Mouse (Mus musculus) retina, adult 2 months (tissue): ENCODE measurements around the gene Cxcl17.
"Not testable (repeated sequence)": the region's sequence is repeated elsewhere in the genome, so short reads cannot be mapped to it uniquely, and the experiment has no call there.

Source experiments
- DNase-seq: peaks from one replicate; pipeline ENCODE4 v3.0.0-alpha.2; 2012; ENCODE audit warnings: low read depth, low spot score

Cxcl17 gene

DNA sequence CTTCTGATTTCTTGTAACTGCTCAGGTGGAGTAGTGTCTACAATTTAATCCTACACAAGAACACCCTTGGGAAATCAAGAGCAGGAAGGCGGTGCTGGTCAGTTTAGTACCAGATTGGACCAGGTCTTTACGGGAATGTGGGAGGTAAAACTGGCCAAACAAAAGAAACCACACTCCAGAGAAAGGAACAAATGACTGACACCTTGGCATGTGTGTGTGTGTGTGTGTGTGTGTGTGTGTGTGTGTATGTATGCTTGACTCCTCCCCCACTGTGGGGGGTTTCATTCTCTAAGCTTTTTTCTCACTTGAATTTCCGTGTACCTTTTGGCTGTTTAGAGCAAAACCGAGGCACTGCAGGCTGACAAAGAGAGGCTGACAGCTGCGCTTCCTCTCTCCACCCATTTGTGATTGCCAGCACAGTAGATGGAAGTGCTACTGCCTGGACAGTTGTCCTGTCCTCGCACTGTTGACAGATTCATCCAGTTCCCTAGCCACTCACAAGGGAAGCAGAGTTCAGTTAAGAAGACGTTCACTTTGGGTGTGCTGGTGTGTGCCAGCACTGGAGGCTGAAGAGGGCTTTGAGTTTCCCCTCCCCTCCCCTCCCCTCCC lies at the start of gene Cxcl17:
Gene Cxcl17, minus strand, starts transcription at position 54 of the 609 bp plus-strand sequence.
- DNase-seq = no peak

DNA sequence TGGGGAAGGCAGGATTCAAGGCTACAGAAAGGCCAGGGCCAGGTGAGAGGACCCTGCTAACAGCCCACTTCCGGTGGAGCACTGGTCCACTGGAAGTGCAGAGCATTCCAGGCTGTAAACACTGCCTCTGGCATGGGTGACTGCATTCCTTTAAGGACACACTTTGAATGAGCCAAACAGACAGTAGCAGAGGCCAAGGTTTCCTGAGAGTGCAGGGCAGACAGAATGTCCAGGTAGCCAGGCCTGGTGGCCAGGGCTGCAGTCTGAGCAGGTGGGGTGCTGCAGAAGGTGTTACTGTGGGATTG lies 49.3 kb upstream of the Cxcl17 start:
- DNase-seq = not testable (repeated sequence)

DNA sequence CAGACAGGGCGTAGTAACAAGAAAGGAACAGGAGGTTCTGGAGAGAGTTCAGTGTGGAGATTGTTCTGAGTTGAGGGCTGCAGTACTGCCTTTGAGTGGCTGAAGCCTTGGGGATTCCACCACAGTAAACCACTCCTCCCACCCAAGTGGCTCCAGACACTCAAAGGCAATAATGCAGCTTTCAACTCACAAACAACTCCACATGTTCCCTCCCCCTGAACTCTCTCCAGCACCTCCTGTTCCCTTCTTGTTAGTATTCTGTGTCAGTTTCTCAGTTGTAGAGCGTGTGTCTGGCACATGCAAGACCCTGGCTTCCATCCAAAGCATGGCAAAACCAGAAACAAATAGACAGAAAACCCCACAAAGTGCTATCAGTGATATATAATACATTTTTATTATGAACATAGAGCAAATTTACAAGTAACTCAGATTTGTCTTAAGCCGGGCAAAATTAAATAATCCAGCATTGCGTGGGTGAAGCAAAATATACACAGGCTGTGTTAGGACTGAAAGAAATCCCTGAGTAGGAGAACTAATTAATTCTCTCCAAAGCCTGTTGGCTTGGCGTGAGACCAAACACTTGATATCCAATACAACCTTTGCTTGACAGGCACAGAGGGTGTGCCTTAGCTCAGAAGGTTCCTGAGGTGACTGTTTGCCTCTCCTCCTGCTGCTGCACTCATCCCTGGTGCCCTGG lies 48.8 kb upstream of the Cxcl17 start:
- not testable (repeated sequence) for DNase-seq

DNA sequence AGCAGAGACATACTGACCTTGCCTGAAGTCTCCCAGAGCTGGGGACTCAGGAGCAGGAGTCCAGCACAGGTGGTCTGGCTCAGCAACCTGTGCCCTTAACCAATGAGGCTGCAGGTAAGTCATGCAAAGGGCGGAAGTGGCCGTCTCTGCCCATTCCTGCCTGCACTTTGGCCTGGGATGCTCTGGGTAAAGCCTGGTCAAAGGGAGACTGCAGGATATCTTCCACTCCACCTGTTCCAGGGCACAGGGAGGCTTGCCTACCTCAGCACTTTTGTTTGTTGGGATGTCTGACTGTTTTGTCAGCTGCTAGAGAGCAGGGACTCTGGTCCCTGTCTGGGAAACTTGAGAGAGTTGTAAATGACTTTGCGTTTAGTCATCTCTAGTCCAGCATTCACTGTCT lies 39.4 kb upstream of the Cxcl17 start:
- no peak for DNase-seq

DNA sequence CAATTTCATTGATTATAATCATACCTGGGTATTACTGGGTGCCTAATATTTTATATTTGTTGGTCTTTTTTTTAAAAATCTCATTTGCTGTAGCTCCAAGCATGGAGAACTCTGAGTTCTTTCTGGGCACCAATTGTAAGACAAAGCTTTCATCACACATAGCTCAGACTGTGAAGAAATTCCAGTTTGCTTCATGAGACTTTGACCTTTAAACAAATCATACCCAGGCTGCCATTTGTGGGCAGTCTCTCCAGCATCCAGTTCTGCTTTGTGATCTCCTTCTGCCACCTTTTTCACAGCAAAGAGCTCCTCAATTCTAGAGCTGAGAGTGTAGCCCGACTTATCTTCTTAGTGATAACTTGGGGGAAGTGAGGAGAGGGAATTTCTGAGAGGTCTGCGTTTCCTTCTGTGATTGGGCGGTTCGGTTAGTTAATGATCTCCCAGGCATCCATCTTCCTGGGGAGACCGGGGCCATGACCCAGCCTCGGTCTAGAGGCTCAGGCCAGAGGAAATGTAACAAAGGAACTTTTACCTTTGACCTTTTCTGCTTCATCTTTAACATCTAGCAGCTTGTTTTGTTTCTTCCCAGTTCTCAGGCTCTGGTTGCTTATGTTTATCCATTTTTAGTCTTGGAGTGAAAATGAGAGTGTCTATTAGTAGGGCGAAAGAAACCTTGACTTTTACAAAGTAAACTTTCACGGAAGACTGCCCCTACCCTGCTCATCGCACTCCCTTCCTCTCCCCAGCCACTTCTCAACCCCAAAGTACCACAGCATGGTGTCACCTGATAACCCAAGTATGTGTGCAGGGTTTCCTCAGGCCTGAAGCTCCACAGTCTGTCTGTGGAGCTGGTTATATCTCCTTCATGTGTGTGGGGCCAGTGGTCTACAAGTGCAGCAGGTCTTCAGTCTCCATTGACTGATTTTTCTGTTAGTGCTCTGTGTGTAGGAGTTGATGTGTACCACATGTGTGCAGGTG lies 37.5 kb upstream of the Cxcl17 start:
- no peak for DNase-seq

DNA sequence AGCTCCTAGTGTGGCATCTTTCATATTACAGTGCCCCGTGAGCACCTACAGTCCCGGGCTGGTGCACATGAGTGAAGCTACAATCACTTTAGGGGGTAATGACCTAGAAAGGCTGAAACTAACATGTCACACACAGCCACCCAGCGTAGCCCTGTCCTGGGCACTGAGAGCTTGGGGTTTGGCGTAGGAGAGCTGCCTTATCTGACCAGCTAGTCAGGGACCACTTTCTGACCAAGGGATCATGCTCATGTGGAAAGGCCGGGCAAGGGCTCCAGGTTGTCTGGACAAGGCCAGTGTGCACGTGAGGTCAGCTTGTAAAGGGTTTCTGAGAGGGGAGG lies 28.1 kb upstream of the Cxcl17 start:
- DNase-seq = no peak

DNA sequence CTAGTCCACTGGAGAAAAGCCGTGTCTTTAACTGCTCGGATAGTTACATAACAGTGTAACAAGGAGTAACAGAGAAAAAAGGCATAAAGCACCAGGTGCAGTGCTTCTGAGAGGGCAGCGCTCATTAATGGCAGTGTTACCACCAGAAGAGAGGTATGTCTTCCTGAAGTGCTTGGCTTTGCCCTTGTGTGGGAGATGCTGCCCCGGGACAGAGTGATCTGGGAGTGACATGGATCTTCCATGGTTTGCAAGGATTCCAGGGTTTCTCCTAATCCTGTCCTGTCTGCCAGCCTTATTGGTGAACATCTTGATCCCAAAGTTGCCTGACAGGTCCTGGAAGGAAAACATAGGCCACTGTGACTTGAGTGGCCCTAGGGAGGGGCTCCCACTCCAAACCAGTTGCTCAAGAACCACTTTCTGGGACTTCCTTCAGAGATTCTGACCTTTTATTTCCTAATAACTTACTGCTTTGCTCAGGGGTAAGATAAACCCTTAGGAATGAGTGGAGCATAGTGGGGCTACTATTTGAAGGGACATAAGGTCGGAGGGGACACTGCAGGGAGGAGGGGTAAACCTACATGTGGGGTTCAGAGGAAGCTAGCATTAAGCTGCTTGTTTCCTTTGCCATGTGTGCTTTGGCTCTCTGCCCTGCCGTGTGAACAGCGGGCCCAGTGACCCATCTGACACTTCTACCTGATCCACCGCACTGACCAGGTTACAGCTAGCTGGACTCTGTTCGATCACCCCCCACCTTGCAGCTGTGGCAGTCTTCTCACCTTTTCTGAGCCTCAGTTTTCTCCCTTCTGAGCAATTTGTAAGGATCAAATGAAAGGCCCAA lies 27.5 kb upstream of the Cxcl17 start:
- DNase-seq = no peak

DNA sequence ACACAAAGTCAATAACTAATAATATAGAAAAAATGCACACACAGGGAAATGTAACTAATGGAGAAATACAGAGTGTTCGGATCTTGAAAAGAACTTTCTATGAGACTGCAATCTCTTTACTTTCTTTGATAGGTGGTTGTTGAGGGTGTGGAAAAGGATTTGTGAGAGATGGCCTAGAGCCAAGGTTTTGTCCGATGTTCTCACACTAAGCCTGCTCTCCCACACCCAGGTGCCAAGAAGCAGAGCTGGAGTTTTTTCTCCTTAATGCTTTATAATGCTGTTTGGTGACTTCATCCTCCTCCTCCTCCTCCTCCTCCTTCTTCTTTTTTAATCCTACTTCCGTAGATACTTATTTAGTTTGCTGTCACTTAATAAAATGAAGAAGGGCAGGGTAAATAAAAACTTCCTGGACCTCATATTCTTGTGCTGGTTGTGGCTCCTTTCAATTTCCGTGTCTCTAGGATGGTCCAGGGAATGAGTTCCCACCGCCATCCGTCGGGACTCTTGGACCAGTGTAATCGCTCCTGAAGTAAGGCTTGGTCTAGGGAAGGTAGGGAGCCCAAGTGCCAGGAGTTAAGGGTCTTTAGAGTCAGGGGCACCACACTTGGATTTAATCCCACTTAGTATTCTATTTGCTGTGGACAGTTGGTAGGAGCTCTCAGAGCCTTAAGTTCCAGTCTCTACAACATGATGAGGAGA lies 26.6 kb upstream of the Cxcl17 start:
- DNase-seq = no peak

DNA sequence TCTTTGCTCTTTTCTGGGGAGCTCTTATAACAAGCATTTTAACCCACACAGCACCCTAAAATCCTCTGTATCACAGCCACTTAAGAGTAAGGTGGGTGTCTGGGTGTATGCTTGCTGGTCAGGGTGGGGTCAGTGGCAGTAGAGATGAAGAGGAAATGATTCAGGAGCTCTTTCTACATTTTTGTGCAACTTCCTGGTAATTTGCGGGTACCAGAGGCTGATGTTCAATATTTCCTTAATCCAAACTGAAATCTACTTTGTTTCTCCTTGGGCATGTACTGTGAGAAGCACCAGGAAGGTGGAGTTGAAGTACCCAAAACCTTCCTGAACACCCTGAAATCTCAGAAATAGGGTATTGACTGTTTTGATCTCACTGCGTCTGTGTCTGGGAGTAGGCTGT lies 24.0 kb upstream of the Cxcl17 start:
- no peak for DNase-seq

DNA sequence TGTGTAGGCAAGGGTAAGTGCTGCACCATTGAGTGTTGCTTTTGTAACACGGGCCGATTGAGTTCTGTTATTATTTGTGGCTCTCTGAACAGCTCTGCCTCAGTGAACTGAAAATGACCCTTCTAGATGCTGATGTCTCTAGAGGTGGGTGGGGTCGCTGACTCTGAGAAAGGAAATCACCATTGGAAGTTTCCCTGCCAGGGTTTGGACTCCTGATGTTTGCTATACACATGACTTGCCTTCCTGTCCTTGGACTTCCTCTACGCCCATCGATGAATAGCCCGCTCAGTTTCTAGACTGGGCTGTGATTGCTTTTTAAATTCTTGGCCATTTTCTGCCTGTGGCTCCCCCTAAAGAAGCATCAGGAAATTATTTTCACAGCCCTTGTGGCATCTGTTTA lies 23.5 kb upstream of the Cxcl17 start:
- DNase-seq = no peak

DNA sequence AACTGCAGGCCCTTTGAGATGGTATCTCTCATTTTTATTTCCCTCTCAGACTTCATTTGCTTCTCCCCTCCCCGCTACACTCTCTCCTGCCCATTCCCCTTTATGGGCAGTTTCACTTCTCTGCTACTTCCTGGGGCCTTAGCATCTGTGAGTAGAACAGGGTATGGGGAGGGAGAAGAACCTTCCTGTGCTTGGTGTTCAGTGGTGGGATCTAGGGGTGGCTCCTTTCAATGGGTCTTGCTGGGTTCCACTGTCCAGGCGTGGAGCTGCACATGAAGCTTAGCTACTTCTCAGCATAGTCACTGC lies 22.8 kb upstream of the Cxcl17 start:
- no peak for DNase-seq

DNA sequence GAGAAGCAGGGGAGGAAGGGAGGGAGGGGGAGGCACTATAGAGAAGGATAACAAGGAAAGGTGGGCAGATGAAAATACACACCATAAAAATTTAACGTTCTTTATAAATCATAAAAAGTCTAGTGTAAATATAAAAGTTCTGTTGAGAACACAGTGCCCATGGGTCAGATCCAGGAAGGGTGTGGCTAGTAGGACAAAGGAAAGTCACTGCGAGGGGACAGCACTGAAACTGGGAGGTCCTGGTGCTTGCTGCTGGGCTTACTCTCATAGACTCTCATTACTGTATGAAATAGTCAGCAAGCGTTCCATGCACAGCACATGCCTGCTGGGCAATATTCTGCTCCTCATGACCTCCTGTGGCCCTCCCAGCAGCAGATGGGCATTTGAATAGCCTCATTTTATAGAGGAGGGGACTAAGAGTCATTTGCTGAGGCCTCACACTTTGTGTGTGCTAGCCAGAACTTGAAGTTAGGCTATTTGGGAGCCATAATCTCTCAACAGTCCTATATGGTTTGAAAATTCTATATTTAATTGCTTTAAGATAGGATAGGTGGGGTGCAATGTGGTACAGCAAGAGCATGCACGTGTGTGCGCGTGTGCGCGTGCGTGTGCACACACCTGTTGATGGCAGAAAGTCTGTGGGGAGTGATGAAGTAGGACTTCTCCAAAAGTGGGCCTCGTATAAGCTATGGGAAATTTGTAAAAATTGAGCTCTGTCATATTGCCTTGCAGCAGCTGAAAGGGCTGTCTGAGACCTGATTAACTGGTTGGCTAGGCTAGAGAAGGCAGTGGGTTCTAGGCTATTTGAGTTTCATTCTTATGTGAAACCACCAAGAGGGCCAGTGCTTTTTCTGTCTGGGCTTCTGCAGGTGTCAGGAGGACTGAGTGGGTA lies 22.2 kb upstream of the Cxcl17 start:
- DNase-seq = no peak

DNA sequence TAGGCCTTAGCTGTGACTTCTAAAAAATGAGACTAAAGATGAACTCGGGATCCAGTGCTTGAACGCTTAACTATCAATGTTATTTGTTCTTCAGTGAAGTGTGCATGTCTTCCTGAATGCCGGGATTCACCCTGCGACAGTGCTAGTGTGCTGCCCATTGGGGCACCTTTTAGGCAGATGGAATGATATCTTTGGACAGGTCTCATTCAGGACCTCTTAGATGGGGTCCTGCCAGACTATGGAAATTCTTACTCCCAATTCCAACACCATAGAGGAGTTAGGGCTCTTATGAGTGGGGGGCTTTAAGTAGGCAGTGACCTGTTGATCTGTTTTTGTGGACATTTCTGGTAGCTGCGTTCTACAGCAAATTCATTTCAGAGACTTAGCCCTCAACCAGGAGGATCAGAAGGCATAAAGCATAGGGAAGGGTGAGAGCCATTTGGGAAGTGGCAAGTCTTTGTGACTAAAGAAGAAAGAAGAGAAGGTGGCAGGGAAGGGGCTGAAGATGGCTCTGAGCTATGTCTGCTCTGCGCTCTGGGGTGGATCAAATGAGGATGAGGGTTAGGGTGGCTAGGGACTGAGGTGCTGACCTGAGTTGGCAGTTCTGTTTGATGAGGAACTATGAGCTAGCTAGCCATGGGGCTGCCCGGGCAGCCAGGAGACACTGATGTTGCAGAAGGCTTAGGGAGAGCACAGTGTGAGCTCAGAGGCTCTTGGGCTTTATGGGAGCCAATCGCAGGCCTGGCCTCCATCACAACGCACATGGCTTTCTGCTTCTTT lies 21.3 kb upstream of the Cxcl17 start:
- no peak for DNase-seq

DNA sequence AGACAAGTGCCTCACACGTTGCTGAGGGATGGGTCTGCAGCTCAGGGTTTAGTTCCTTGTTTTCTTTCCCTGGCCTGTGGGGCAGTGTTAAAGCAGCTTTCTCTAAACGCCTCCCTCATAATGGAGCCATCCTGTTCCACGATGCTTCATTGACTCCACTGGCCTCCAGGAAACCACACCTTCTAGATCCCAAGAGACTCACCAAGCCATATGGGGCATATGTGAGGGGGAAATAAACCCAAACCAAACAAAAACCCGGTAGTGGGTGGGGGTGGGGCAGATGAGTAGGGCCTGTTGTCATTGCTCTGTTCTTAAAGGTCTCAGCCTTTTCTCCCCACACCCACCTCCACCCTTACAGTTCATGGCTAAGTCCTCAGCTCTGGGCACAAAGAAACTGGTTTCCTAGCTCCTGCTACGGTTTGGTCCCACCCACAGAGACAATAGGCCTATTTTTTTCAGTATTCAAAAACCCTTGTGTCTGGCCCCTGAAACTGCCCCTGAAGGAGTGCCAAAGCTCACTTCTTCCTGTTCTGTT lies 20.4 kb upstream of the Cxcl17 start:
- no peak for DNase-seq

DNA sequence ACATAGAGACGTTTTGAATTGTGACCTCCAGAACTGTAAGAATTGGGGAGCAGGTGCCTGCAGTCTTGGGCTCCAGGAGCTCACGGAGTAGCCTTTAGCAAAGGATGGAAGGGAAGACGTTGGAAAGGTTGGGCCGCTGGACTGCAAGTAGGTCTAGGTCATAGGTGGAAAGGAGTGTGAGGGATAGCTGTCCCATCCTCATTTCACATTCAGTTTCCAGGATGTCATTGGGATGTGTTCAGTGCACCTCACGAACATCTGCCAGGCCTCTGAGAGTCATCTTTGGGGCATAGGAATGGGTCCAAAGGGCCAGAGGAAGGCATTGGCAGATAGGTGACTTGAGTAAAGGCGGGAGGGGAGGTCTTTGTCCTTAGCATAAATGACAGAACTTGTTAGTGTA lies 19.7 kb upstream of the Cxcl17 start:
- DNase-seq = no peak

DNA sequence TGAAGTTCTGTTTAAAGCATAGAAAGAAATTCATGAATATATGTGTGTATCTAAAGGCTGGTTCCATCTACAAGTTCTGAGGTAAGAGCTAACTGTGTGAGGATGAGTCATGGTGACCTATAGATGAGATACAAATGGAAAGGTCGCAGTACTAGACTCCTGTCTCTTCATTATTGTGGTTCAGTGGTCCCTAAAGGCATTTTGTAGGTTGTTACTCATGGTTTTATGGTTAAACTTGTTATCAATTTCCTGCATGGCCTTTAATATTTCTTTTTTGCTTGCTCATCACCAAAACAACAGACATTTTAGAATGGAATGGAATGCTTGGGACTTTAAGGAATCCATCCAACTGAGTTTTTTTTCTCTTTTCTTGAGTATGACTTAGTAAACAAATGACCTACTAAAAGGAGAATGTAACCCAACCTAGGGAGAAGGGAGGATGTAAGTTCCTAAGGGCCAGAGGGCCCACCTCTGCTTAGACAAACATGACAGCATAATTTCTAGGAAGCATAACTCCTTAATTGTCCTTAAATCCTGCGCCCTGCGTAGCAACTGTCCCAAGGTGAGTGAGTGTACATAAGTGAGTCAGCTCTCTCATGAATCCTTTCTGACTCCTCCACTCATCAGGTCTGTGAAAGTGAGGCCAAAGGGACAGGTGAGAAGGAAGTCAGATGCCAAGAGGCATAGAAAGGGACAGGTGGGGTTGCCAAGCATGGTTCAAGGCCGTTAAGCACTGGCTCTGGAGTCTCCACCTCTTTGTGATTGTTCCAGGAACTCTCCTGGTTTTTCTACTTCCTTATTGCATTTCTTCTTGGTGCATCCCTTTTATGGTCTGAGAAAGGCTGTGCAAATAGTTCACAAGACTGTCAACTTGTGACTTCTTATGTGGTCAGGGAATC lies 17.4 kb upstream of the Cxcl17 start:
- DNase-seq = no peak

DNA sequence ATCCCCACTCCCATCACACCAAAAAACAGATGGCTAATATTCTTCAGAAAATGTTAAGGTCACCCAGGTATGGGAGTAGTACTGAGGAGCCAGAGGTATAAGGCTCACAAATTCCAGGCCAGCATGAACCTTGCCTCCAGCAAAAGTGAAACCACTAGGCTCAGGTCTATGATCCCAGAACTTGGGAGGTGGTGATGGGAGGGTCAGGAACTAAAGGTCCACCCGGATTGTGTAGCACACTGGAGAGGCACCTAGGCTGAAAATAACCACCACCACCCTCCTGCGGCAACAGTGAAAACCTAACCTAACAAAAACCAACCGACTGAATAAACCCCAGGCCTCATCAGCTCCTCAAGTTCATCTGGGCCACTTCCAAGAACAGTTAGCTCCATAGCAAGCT lies 15.6 kb upstream of the Cxcl17 start:
- DNase-seq = no peak

DNA sequence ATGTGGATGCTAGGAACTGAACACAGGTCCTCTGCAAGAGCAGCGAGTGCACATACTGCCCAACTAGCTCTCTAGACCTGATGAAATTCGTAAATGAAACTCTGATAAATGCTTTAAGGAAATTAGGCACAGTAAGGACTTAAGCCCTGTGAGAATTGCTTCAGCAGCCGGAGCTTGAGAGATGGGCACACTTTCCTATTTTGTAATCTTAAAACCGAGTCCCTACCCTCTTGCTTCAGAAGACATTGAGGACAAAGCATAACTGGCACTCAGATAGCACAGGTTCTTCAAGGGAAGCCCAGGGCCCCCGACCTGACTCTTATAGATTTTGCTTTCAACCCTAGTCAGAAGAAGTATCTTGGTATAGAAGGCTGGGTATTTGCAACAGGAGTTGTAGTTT lies 14.5 kb upstream of the Cxcl17 start:
- no peak for DNase-seq
